Mouse (Mus musculus): Measurements from ENCODE around the gene Chst11.

- TF ChIP-seq POLR2A (IDR thresholded peaks at IDR 0.05; ENCODE audit: insufficient read depth, low read depth, low read length) = no peak
- no peak for TF ChIP-seq CTCF (IDR thresholded peaks at IDR 0.05; ENCODE audit: insufficient read depth, low read depth, low read length)
Measured at GRCm38 (mm10) chr10:83064796-83065195, 79.5 kb downstream of the Chst11 start.
